Mouse (Mus musculus) thymus, adult 2 months (tissue): ENCODE results near the gene Senp7.

Experiments
- CTCF ChIP-seq: fragments of 200-500 bp; IDR thresholded peaks from 2 replicates; pipeline ENCODE4 v1.5.1; 2012; ENCODE audit warnings: mild to moderate bottlenecking, control low read depth, low read length, moderate library complexity, borderline replicate concordance; ENCODE audit not compliant: control insufficient read depth, poor library complexity, insufficient read depth; ENCODE audit errors: extremely low read depth
- POLR2A ChIP-seq: fragments of 200-500 bp; IDR thresholded peaks from 2 replicates; pipeline ENCODE4 v1.6.1; 2012; ENCODE audit warnings: mild to moderate bottlenecking, low read length, control low read depth, moderate library complexity; ENCODE audit not compliant: control insufficient read depth, poor library complexity, insufficient read depth; ENCODE audit errors: extremely low read depth

DNA sequence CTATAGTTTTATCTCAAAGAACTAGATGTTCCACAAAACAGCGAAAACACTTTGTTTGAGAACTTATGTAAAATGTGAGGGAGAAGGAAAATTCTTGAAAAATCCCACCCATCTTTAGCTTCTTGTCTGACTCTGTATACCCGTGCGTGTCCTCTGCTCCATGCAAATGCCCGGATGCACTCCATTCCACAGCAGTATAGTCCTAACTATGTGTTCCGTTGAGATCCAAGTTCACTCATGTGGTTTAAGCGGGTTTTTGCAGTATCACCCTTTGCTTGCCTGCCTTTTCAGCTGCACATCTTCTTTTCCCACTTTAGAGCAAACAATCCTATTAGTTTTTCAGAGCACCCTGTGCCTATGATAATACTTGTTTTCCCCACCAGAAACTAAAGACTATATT, 11.6 kb upstream of the Senp7 start:
- TF ChIP-seq POLR2A (no peak), CTCF (no peak)
